Mouse (Mus musculus): ENCODE measurements around the gene Idi2. TPM values are rescaled to one million over a fixed set of nuclear protein-coding genes. Genes with fewer than 3 reads are reported as not detected.
"Not testable (repeated sequence)": the region's sequence is repeated elsewhere in the genome, so short reads cannot be mapped to it uniquely, and the experiment has no call there.

Gene Idi2
- total RNA-seq, 2 experiments from 2014 or later = not detected

- peak; percentile 85 for ATAC-seq (replicated peaks; ENCODE audit: poor library complexity, severe bottlenecking)
These were observed 43.5 kb downstream of the Idi2 start, which contains the start of gene Gtpbp4 for GRCm38 (mm10) chr13:8995990-8996786. TSS of gene Gtpbp4 (minus strand) at chr13:8996083.

GRCm38 (mm10) chr13:8997221-8997620 lies 44.6 kb downstream of the Idi2 start:
- not testable (repeated sequence) for ATAC-seq (replicated peaks; ENCODE audit: poor library complexity, severe bottlenecking)

DNA sequence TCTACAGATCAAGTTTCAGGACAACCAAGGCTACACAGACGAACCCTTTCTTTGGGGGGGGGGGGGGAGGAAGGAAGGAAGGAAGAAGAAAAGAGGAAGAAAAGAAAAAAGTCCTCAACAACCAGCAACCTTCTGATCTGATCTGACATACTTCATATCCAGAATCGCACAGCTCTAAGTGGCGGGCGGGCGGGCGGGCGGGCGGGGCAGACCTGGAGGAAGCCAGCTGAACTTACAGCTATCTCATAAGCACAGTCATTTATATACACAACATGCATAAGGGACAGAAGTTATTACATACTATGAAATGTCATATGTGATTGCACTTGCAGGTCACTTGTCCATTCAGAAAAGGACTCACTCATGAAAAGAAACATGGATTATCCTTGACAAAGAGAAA lies 46.8 kb downstream of the Idi2 start:
- no peak for ATAC-seq (replicated peaks; ENCODE audit: poor library complexity, severe bottlenecking)

DNA sequence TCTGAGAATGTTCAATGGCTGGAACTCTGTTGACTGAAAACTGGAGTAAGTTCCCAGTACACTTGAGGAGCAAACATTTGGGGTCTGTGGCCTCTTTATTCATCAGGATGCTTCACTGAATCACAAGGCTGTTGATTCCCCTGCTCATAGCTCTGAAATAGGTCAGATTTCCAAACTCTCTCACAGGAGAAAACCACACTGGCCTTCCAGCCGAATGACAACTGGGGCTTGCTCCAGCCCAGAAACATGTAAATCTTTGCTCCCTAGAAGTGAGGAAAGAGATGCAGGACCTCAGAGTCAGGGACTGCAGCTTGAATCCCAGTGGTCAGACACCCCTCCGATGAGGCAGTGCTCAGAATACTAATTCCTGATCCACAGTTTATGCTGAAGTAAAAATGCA lies 50.6 kb downstream of the Idi2 start:
- ATAC-seq (replicated peaks; ENCODE audit: poor library complexity, severe bottlenecking) = no peak

Other genes starting within 250 kb of the Idi2 start
- gene Wdr37, start 81.0 kb upstream of the Idi2 start, total RNA-seq (2014; fragmentation: Nextera tagmentation) = 23.9 and 28.5 TPM in 2 replicates
- gene Wdr37, start 81.0 kb upstream of the Idi2 start, total RNA-seq (2017) = 18.9 and 20.7 TPM in 2 replicates
- gene Idi1, start 67.4 kb upstream of the Idi2 start, total RNA-seq (2014; fragmentation: Nextera tagmentation) = 25.0 and 26.1 TPM in 2 replicates
- gene Idi1, start 67.4 kb upstream of the Idi2 start, total RNA-seq (2017) = 19.6 and 31.5 TPM in 2 replicates
- gene Gm9745, start 4.6 kb upstream of the Idi2 start, total RNA-seq (2014; fragmentation: Nextera tagmentation) = not detected in 2 replicates
- gene Gm9745, start 4.6 kb upstream of the Idi2 start, total RNA-seq (2017) = not detected in 2 replicates
- gene Gtpbp4, start 43.2 kb downstream of the Idi2 start, total RNA-seq (2014; fragmentation: Nextera tagmentation) = 71.1 and 85.6 TPM in 2 replicates
- gene Gtpbp4, start 43.2 kb downstream of the Idi2 start, total RNA-seq (2017) = 155 and 169 TPM in 2 replicates
- 59.1 and 61.6 TPM in 2 replicates for gene Larp4b, start 141.0 kb downstream of the Idi2 start, total RNA-seq (2014; fragmentation: Nextera tagmentation)
- gene Larp4b, start 141.0 kb downstream of the Idi2 start, total RNA-seq (2017) = 79.1 and 81.7 TPM in 2 replicates

Measured in granulocyte monocyte progenitor cell, adult 5-6 weeks (primary cell).